Mouse (Mus musculus) E14TG2a.4 (cell line): Measurements from ENCODE around the gene Pole2.

Experiments
- CTCF ChIP-seq: conservative IDR thresholded peaks from 2 replicates; pipeline ENCODE4 v1.5.1; 2014; ENCODE audit warnings: low read length
- NANOG ChIP-seq: IDR thresholded peaks from 2 replicates; pipeline ENCODE4 v1.6.1; 2014; ENCODE audit warnings: borderline replicate concordance, low read length, mixed read lengths
- POU5F1 ChIP-seq: IDR thresholded peaks from 2 replicates; pipeline ENCODE4 v1.6.1; 2014; ENCODE audit warnings: low read length, borderline replicate concordance

- TF ChIP-seq POU5F1 (no peak), CTCF (no peak), NANOG (no peak)
Measured at GRCm38 (mm10) chr12:69198164-69198535, 29.8 kb downstream of the Pole2 start, which contains the start of gene Dnaaf2.
